Mouse (Mus musculus) CH12.LX (cell line): ENCODE measurements around the gene Copb2.

ENCODE experiments used
- CTCF ChIP-seq, 2 experiments: IDR thresholded peaks in 1 of 2; conservative IDR thresholded peaks in 1 of 2; 2 replicates each; pipeline ENCODE4 v1.5.1; 2011 to 2012; ENCODE audit warnings: low read depth in 2 of 2, low read length in 2 of 2, improper control_type of control experiment in 1 of 2, inconsistent platforms in 1 of 2, mild to moderate bottlenecking in 1 of 2, moderate library complexity in 1 of 2
- EP300 ChIP-seq: IDR thresholded peaks from 2 replicates; pipeline ENCODE4 v1.6.1; 2011; ENCODE audit warnings: low read length, improper control_type of control experiment
- HCFC1 ChIP-seq: IDR thresholded peaks from 2 replicates; pipeline ENCODE4 v1.6.1; 2012; ENCODE audit warnings: low read depth, mild to moderate bottlenecking, inconsistent platforms, low read length, improper control_type of control experiment
- JUN ChIP-seq: IDR thresholded peaks from 2 replicates; pipeline ENCODE4 v1.6.1; 2011; ENCODE audit warnings: low read depth, mild to moderate bottlenecking, low read length, improper control_type of control experiment, moderate library complexity; ENCODE audit not compliant: insufficient read depth
- KAT2A ChIP-seq: IDR thresholded peaks from 2 replicates; pipeline ENCODE4 v1.6.1; 2012; ENCODE audit warnings: low read length, improper control_type of control experiment, inconsistent platforms; ENCODE audit not compliant: insufficient replicate concordance
- MAZ ChIP-seq: IDR thresholded peaks from 2 replicates; pipeline ENCODE4 v1.6.1; 2012; ENCODE audit warnings: low read depth, mild to moderate bottlenecking, inconsistent platforms, low read length, improper control_type of control experiment, moderate library complexity
- MEF2A ChIP-seq: IDR thresholded peaks from 2 replicates; pipeline ENCODE4 v1.6.1; 2014; ENCODE audit warnings: low read depth, mild to moderate bottlenecking, inconsistent platforms, low read length, improper control_type of control experiment, borderline replicate concordance
- POLR2A ChIP-seq: IDR thresholded peaks from 2 replicates; pipeline ENCODE4 v1.6.1; 2011; ENCODE audit warnings: low read depth, mild to moderate bottlenecking, improper control_type of control experiment, low read length
- TCF12 ChIP-seq: IDR thresholded peaks from 2 replicates; pipeline ENCODE4 v1.6.1; 2014; ENCODE audit warnings: low read depth, mild to moderate bottlenecking, inconsistent platforms, low read length, improper control_type of control experiment
- ZKSCAN1 ChIP-seq: IDR thresholded peaks from 2 replicates; pipeline ENCODE4 v1.6.1; 2012; ENCODE audit warnings: low read depth, inconsistent platforms, low read length, improper control_type of control experiment, borderline replicate concordance

GRCm38 (mm10) chr9:98633287-98634162 lies 70.0 kb downstream of the Copb2 start:
- no peak for TF ChIP-seq EP300
- TF ChIP-seq POLR2A, result no peak
- TF ChIP-seq MAZ, result no peak
- no peak for TF ChIP-seq MEF2A
- TF ChIP-seq TCF12, result no peak
- no peak for TF ChIP-seq JUN
- TF ChIP-seq HCFC1, result no peak
- no peak for TF ChIP-seq ZKSCAN1
- TF ChIP-seq KAT2A, result no peak
- TF ChIP-seq CTCF (conservative IDR thresholded peaks at IDR 0.05 in 1 of 2, IDR thresholded peaks at IDR 0.05 in 1 of 2; ENCODE audit: low read depth in 2 of 2, low read length in 2 of 2), result no peak
